Mouse (Mus musculus) midbrain, embryonic 13.5 days (tissue): ENCODE results near the gene 2900092C05Rik. TPM values are rescaled to one million over a fixed set of nuclear protein-coding genes. Genes with fewer than 3 reads are reported as not detected.

ENCODE experiments used
- ATAC-seq: fragments of 200-750 bp; cut with Nextera tagmentation; 2 replicates; pipeline ENCODE4 v1.8.0; 2017; ENCODE audit warnings: mild to moderate bottlenecking, moderate TSS enrichment, moderate library complexity
- H3K27ac ChIP-seq: fragments of 300-500 bp; sonication (generic); 2 replicates; pipeline ENCODE4 v1.5.1; 2015; ENCODE audit warnings: inconsistent platforms, mild to moderate bottlenecking, moderate library complexity
- H3K27me3 ChIP-seq: fragments of 300-500 bp; sonication (generic); 2 replicates; pipeline ENCODE4 v1.6.1; 2015; ENCODE audit warnings: mild to moderate bottlenecking, inconsistent platforms
- H3K36me3 ChIP-seq: fragments of 300-500 bp; sonication (generic); 2 replicates; pipeline ENCODE4 v1.6.1; 2015; ENCODE audit warnings: mild to moderate bottlenecking, inconsistent platforms
- H3K4me1 ChIP-seq: fragments of 300-500 bp; sonication (generic); replicated peaks from 2 replicates; pipeline ENCODE4 v1.6.1; 2015; ENCODE audit warnings: inconsistent platforms
- H3K4me2 ChIP-seq: fragments of 300-500 bp; sonication (generic); replicated peaks from 2 replicates; pipeline ENCODE4 v1.6.1; 2015; ENCODE audit warnings: moderate library complexity, mild to moderate bottlenecking, inconsistent platforms
- H3K4me3 ChIP-seq: fragments of 300-500 bp; sonication (generic); replicated peaks from 2 replicates; pipeline ENCODE4 v1.5.1; 2015; ENCODE audit warnings: mild to moderate bottlenecking, inconsistent platforms
- H3K9ac ChIP-seq: fragments of 300-500 bp; sonication (generic); replicated peaks from 2 replicates; pipeline ENCODE4 v1.6.1; 2015; ENCODE audit warnings: mild to moderate bottlenecking, inconsistent platforms
- H3K9me3 ChIP-seq: fragments of 300-500 bp; sonication (generic); 2 replicates; pipeline ENCODE4 v1.6.1; 2016; ENCODE audit warnings: mild to moderate bottlenecking, inconsistent platforms
- WGBS: fragments of 180-500 bp; shearing (Covaris S2); methylation state at CpG from one replicate; pipeline ENCODE4 v1.1.7; 2015; 5-methylcytosine and 5-hydroxymethylcytosine counted together
- polyA plus RNA-seq: library from polyadenylated mRNA; unstranded; fragments of >200 nt; fragmentation: Nextera tagmentation; extraction: Ambion mirVana; gene quantifications from 2 replicates; pipeline ENCODE4 v1.2.1, GENCODE M21; 2015

Gene 2900092C05Rik
- polyA plus RNA-seq = not detected in 2 replicates

DNA sequence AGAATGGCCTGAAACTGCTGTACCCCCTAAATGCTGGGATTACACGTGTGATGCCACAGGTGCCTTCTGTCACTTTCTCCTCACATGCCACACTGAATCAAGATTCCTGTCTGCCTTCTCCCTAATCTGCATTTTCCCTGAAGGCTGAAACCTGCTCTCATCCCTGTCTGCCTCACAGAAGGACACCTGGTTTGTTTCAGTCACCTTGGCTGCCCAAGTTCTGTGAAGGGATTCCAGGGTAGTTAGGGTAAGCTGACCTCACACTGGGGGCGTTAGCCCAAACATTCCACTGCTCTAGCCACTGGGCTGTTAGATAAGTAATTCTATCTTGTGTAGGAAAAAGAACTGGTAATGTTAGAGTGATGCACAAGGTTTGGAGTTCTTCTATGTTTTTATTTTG lies at the start of gene 2900092C05Rik:
TSS of gene 2900092C05Rik (plus strand) at position 301 of the 400 bp plus-strand sequence.
- H3K27ac ChIP-seq = no peak within 1 kb of the TSS
- H3K9me3 ChIP-seq = peaks cover 23% of the 10 kb centered on the region
- no peaks in the 10 kb centered on the region for H3K36me3 ChIP-seq
- no peak within 1 kb of the TSS for H3K4me3 ChIP-seq
- ATAC-seq = no peak
- no peak within 1 kb of the TSS for H3K9ac ChIP-seq
- no peak within 1 kb of the TSS for H3K4me2 ChIP-seq
- WGBS = 60% methylated on average over 2 of the region's 2 CpGs
- no peaks in the 10 kb centered on the region for H3K27me3 ChIP-seq
- no peaks in the 10 kb centered on the region for H3K4me1 ChIP-seq

DNA sequence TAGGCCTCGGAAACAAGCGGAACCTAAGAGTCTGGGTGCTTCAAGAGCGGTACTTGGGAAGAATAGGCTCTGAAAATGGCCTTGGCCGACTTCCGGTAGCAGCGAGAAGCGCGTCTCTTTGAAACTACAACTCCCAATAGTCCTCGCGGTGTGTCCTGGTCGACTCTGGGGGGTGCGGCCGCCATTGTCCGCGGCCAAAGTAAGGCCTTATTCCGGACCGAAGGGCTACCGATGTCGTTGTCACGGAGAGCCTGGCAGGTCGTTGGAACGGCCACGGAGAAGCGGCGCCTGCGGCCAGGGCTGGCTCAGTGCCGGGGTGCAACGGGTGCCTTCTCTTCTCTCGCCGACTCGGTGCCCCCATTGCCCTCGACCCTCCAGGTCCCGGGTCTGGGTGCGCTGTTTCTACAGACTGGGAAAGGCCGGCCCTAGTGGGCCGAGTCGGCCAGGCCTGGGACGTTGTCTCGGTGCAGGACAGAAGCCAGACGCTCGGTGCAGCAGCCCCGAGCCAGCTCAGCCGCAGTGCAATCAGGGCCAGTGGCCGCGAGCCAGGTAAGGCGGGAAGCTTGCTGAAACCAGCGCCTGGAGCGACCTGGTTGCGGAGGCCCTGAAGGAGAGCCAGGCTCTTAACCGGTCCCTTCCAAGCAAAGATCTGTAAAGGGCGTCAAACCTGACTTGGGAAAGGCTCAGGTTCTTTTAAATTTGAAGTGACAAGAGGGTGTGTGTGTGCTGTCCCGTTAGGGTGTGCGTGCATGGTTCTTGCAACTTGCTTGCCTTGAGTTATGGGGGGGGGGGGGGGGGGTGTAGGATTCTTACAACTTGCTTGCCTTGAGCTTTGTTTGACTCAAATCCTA lies 33.9 kb upstream of the 2900092C05Rik start, which contains the start of gene Zfp606:
TSS of gene Zfp606 (plus strand) at position 136 of the 851 bp plus-strand sequence.
- Histone ChIP-seq H3K27ac (peak within 1 kb of the TSS; percentile 87), H3K9ac (peak within 1 kb of the TSS; percentile 93), H3K36me3 (peaks cover 33% of the 10 kb centered on the region), H3K4me3 (peak within 1 kb of the TSS; percentile 75), H3K9me3 (peaks cover 23% of the 10 kb centered on the region), H3K27me3 (no peaks in the 10 kb centered on the region), H3K4me1 (peaks cover 6% of the 10 kb centered on the region), H3K4me2 (peak within 1 kb of the TSS; percentile 64)
- WGBS = under 1% methylated on average over 53 of the region's 53 CpGs
- peak; percentile 97 for ATAC-seq

DNA sequence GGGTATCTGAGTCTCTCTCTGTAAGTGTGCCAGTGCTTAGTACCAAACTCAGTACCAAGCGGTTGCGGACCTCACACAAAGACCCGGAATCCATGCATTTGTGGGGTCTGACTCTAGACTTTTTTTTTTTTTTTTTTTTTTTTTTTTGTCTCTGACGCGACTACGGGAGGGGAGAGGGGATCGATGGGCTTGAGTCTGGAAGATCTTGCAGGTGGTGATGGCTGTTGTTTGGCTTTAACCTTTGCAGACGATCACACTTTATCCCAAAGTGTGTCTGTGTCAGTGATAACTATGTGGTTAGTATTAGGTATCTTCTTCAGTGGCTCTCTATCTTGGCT lies 33.3 kb upstream of the 2900092C05Rik start:
- Histone ChIP-seq H3K9me3 (peaks cover 29% of the 10 kb centered on the region), H3K36me3 (peaks cover 39% of the 10 kb centered on the region), H3K4me2 (peak overlapping the region; percentile 64), H3K27ac (peak overlapping the region; percentile 30; the same call in 1 of the 2 replicates), H3K27me3 (no peaks in the 10 kb centered on the region), H3K9ac (peak overlapping the region; percentile 93), H3K4me3 (peak overlapping the region; percentile 75), H3K4me1 (peaks cover 6% of the 10 kb centered on the region)
- no peak; the same call in 1 of the 2 replicates for ATAC-seq
- WGBS = 2% methylated on average over 8 of the region's 8 CpGs

DNA sequence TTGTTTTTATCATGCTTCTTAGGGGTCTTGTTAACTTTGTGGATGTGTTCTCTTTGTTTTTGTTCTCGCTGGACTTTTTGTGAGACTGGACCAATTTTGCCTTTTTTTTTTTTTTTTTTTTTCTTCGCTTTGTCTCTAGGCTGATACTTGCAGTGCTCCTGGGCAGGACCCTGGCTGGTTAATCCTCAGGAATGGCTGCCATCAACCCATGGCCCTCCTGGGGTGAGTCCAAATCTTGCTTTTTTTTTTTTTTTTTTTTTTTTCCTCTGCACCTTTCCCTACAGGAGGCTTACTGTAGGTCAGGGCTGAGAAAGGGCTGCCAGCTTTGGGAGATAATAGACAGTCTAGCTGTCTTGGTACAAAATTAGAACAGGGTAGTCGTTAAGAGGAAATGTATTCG lies 32.8 kb upstream of the 2900092C05Rik start:
- Histone ChIP-seq H3K27ac (0 out of 2 replicates have a peak overlapping the region, but pooled peaks have one; percentile 30), H3K36me3 (peaks cover 44% of the 10 kb centered on the region), H3K4me2 (peak overlapping the region; percentile 64), H3K9me3 (peaks cover 32% of the 10 kb centered on the region), H3K27me3 (no peaks in the 10 kb centered on the region), H3K4me3 (peak overlapping the region; percentile 75), H3K4me1 (peaks cover 6% of the 10 kb centered on the region), H3K9ac (0 out of 2 replicates have a peak overlapping the region, but pooled peaks have one; percentile 93)
- no peak for ATAC-seq
- 64% methylated on average over 4 of the region's 4 CpGs for WGBS

DNA sequence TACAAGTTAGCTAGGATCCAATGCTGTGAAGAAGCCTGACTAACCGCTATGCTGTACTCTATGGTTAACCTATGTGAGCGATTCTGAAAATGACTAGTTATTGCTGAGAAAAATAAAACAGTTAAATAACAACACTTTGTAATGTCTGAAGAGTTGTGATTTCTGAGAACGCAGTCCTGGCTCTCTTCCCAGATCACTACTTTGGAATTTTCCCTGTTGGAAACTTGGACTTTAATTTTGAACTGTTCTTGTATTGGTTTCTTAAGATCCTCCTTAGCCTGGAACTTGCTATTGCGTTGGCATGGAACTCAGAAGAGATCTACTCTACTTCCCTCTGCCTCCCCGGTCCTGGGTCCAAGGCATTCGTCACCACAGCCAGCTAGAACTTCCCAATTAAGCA lies 28.5 kb upstream of the 2900092C05Rik start:
- Histone ChIP-seq H3K4me2 (no peak overlapping the region), H3K9me3 (peaks cover 59% of the 10 kb centered on the region), H3K27ac (no peak overlapping the region), H3K36me3 (peaks cover 86% of the 10 kb centered on the region), H3K4me3 (no peak overlapping the region), H3K9ac (no peak overlapping the region), H3K27me3 (no peaks in the 10 kb centered on the region), H3K4me1 (peaks cover 6% of the 10 kb centered on the region)
- ATAC-seq = no peak
- 98% methylated on average over 6 of the region's 6 CpGs for WGBS

DNA sequence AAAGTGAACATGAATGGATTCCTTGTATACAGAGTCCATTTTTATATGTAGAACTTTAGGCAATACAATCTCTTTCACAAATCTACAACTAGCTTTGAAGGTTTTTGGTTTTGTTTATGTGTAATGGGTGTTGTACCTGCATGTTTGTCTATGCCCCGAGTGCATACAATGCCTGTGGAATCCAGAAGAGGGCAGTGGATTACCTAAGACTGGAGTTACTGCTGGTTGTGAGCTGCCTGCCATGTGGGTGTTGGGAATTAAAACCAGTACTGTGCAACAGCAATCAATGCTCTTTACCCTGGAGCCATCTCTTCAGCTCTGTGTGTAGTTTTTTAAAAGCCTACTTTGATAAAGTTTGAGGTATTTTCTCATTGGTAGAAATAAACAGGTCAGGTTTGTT lies 26.4 kb upstream of the 2900092C05Rik start:
- Histone ChIP-seq H3K4me2 (no peak overlapping the region), H3K9ac (no peak overlapping the region), H3K27me3 (no peaks in the 10 kb centered on the region), H3K4me1 (no peaks in the 10 kb centered on the region), H3K9me3 (peaks cover 70% of the 10 kb centered on the region), H3K36me3 (peaks cover 99% of the 10 kb centered on the region), H3K4me3 (no peak overlapping the region), H3K27ac (no peak overlapping the region)
- 97% methylated on average over 1 of the region's 1 CpGs for WGBS
- ATAC-seq = no peak

DNA sequence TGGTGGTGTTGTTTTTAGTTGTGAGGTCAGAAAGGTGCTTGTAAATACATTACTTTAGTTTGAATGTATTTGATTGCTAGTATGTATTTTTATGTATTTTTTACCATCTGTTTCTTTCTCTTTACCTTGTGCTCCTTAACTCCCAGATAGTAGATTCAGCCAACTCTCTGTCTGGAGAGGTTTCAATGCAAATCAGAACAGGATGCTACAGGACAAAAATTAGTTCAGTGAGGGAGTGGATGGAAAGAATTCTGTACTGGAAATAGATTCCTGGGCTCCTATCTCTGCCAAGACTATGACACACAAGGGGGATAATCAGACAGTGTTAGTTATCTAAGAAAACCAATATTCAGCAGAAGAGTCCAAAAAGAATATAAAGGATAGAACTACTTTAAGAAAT lies 25.6 kb upstream of the 2900092C05Rik start:
- Histone ChIP-seq H3K9ac (no peak overlapping the region), H3K4me2 (no peak overlapping the region), H3K36me3 (peaks cover 99% of the 10 kb centered on the region), H3K27me3 (no peaks in the 10 kb centered on the region), H3K4me1 (no peaks in the 10 kb centered on the region), H3K4me3 (no peak overlapping the region), H3K9me3 (peaks cover 70% of the 10 kb centered on the region), H3K27ac (no peak overlapping the region)
- ATAC-seq = no peak

DNA sequence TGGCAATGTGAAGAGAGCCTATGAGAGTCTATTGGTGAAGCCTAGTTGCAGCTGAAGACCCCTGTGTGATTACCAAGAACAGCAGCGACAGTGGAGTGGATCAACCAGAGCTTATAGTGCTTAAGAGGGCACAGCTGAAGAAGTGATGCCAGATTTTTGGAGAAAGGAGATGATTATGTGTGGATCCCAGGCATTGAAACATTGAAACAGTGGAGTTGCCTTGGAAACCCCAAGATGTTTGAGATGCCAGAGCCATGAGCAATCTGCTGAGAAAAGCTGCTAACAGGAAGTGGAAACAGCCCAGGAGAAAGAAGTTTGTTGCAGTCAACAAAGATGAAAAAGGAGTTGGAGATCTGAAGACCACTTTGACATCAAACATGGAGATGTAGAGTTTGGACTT lies 1.4 kb upstream of the 2900092C05Rik start:
- Histone ChIP-seq H3K4me3 (no peak overlapping the region), H3K4me2 (no peak overlapping the region), H3K4me1 (no peaks in the 10 kb centered on the region), H3K9me3 (peaks cover 22% of the 10 kb centered on the region), H3K9ac (no peak overlapping the region), H3K27ac (no peak overlapping the region), H3K36me3 (no peaks in the 10 kb centered on the region), H3K27me3 (no peaks in the 10 kb centered on the region)
- WGBS = 68% methylated on average over 1 of the region's 1 CpGs
- no peak for ATAC-seq

Other genes with a start within 250 kb of the 2900092C05Rik start
- gene Vmn1r81, start 244.2 kb upstream of the 2900092C05Rik start, polyA plus RNA-seq = not detected in 2 replicates
- gene Vmn1r82, start 212.1 kb upstream of the 2900092C05Rik start, polyA plus RNA-seq = not detected in 2 replicates
- not detected in 2 replicates for gene Vmn1r83, start 183.0 kb upstream of the 2900092C05Rik start, polyA plus RNA-seq
- gene Vmn1r84, start 143.2 kb upstream of the 2900092C05Rik start, polyA plus RNA-seq = not detected in 2 replicates
- gene Zfp551, start 89.8 kb upstream of the 2900092C05Rik start, polyA plus RNA-seq = 8.0 and 10.9 TPM in 2 replicates
- 61.6 and 65.9 TPM in 2 replicates for gene Zfp606, start 34.2 kb upstream of the 2900092C05Rik start, polyA plus RNA-seq
- gene Vmn2r53, start 96.3 kb downstream of the 2900092C05Rik start, polyA plus RNA-seq = 0.01 TPM in 1 of 2 replicates, not detected in the other
- not detected in 2 replicates for gene Vmn2r54, start 127.8 kb downstream of the 2900092C05Rik start, polyA plus RNA-seq
- not detected in 2 replicates for gene Vmn2r55, start 172.5 kb downstream of the 2900092C05Rik start, polyA plus RNA-seq
- gene Vmn2r56, start 222.5 kb downstream of the 2900092C05Rik start, polyA plus RNA-seq = 0.03 TPM in 1 of 2 replicates, not detected in the other